Mouse (Mus musculus): ENCODE data around the gene Zfand4. TPM values are rescaled to one million over a fixed set of nuclear protein-coding genes. Genes with fewer than 3 reads are reported as not detected.

The Zfand4 gene
- total RNA-seq, 2 experiments from 2014 or later, result 3.8 to 25.7 TPM

DNA sequence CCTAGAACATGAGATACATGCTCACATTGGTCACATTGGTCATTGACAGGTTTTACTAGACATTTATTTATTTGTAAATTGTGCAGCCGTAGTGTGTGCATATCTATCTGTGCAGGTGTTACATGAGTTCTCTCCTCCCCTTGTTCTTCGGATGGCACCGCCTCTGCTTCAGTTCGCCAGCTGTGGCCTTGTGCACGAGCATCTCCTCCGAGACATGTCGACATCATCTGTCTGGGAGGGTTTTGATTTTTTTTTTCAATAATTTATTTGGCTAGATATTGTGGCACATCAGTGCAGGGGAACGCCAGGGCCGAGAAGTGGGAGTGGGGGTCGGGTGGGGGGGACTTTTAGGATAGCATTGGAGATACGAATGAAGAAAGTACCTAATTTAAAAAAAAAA, 103.9 kb downstream of the Zfand4 start:
- ATAC-seq (replicated peaks; ENCODE audit: low FRiP score, poor library complexity, severe bottlenecking), result no peak

DNA sequence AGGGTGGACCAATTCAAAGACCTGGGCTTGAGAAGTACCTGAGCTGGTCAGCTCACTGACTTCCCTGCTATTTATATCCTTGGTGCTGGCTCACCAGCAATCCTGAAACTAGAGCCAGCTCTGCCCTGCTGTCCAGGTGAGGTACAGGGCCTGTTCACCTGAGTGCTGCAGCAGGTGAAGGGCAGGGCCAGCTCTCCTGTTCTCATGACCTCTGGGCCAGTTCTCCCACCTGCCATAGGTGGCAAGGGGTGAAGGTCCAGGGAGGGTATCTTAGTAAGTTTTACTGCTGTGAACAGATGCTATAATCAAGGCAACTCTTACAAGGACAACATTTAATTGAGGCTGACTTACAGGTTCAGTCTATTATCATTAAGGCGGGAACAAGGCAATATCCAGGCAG, 105.8 kb downstream of the Zfand4 start:
- peak; percentile 32 for ATAC-seq (replicated peaks; ENCODE audit: low FRiP score, poor library complexity, severe bottlenecking)

DNA sequence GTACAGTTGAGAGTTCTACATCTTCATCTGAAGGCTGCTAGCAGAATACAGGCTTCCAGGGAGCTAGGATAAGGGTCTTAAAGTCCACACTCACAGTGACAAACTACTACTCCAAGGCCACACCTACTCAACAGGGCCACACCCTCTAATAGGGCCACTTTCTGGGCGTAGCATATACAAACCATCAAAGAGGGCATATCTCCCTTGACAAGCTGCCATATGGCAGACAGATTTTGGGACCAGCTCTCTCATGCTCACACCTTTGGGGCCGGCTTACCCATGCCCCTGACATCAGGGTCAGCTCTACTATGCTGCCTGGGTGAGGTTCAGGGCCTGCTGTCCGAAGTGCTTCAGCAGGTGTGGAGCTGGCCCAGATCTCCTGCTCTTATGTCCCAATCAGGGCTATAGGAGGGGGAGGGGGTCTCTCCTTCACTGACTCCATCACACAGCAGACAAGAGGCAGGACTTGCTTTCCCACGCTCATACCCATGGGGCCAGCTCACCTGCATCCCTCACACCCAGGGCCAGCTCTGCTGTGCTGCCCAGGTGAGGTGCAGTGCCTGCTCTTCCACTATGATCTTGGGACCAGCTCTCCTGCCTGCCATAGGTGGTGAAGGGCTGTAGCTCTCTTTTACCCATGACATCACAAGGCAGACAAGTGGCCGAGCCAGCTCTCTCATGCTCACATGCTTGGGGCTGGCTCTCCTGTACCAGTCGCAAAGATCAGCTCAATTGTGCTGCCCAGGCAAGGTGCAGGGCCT, 106.4 kb downstream of the Zfand4 start:
- ATAC-seq (replicated peaks; ENCODE audit: low FRiP score, poor library complexity, severe bottlenecking), result peak; percentile 94

DNA sequence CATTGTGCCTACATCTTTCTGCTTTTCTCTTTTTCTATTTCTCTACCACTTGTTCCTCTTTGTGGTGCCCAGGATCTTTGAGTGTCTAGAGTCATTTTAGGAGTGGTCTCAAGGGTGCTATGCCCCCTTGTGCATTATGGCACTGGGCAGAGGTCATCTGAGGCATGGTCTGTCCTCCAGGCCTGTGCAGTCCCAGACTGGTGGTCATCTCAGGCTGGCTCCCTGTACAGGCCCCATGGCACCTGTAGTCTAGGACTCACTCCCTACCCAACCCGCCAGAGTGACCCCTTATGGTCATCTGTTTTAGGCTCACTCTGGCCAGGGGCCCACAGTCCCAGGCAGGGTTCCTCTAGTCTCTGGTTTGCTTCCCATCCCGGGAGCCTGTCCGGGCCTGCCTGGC, 107.5 kb downstream of the Zfand4 start:
- ATAC-seq (replicated peaks; ENCODE audit: low FRiP score, poor library complexity, severe bottlenecking), result no peak

DNA sequence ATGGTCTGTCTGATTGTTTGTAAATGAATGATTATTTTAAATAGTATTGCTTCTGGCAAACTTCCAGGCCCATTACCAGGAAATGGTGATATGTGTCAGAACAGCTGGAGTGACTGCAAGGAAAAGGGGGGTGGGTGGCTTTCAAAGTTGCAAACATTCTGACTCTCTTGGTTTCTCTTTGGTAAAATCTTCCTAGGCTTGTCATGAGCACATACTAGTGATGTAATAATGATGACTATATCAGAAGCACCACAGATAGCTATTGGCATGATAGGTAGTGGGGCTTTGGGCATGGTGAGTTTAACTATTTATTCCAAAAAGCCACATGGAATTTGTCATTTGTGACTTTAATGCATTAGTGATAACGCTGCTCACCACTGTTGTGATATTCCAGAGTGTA, 110.1 kb downstream of the Zfand4 start:
- no peak for ATAC-seq (replicated peaks; ENCODE audit: low FRiP score, poor library complexity, severe bottlenecking)

DNA sequence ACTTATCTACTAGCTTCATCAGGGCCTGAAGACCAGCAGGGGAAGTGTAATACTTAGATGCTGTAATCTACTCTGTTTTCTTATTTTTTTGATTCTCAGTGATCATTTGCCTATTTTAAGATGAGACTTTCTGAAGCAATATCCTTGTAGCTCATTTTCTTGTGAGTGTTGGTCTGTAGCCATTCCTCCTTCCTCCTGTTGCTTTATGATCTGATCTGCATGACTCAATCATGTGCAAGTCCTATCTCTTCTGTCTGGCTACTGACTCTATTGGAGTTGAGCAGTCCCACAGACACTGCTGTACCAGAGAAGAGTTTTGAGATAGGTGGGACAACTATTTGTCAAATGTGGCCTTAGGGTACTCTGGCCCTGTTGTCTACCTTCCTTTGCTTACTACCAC, 110.6 kb downstream of the Zfand4 start:
- no peak for ATAC-seq (replicated peaks; ENCODE audit: low FRiP score, poor library complexity, severe bottlenecking)

DNA sequence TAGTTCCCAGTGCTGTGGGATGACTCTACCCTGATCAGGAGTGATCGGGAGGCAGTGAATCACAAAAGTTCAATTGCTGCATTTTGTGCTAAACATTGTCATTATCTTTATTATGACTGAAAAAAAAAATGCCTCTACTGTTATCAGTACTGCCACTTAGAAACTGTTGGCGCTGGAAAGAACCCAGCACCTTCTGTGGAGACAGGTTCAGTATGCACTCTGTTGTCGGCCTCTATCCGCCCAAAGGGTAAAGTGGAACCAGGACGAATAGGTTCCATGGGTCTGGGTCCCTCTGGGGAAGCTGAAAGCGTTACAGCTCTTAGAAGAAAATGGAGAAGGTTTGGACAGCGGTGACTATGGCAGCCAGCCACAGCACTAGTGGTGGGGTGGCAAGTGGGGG, 114.9 kb downstream of the Zfand4 start:
- no peak for ATAC-seq (replicated peaks; ENCODE audit: low FRiP score, poor library complexity, severe bottlenecking)

Other genes with a start within 250 kb of the Zfand4 start
- gene Tmcc1, start 70.7 kb upstream of the Zfand4 start, total RNA-seq (2015; ENCODE audit: low replicate concordance), result 15.5 and 18.3 TPM in 2 replicates
- gene Tmcc1, start 70.7 kb upstream of the Zfand4 start, total RNA-seq (2017; ENCODE audit: low replicate concordance), result 10.7 and 14.7 TPM in 2 replicates
- 26.1 and 30.7 TPM in 2 replicates for gene Washc2, start 56.2 kb upstream of the Zfand4 start, total RNA-seq (2015; ENCODE audit: low replicate concordance)
- 18.5 and 21.6 TPM in 2 replicates for gene Washc2, start 56.2 kb upstream of the Zfand4 start, total RNA-seq (2017; ENCODE audit: low replicate concordance)
- gene March8, start 73.8 kb downstream of the Zfand4 start, total RNA-seq (2015; ENCODE audit: low replicate concordance), result 546 and 733 TPM in 2 replicates
- gene March8, start 73.8 kb downstream of the Zfand4 start, total RNA-seq (2017; ENCODE audit: low replicate concordance), result 1,003 and 1,028 TPM in 2 replicates
- gene Alox5, start 197.0 kb downstream of the Zfand4 start, total RNA-seq (2015; ENCODE audit: low replicate concordance), result 29.6 and 33.4 TPM in 2 replicates
- 16.6 and 19.0 TPM in 2 replicates for gene Alox5, start 197.0 kb downstream of the Zfand4 start, total RNA-seq (2017; ENCODE audit: low replicate concordance)
- gene Olfr211, start 224.9 kb downstream of the Zfand4 start, total RNA-seq (2015; ENCODE audit: low replicate concordance), result not detected in 2 replicates
- gene Olfr211, start 224.9 kb downstream of the Zfand4 start, total RNA-seq (2017; ENCODE audit: low replicate concordance), result not detected in 2 replicates
- not detected in 2 replicates for gene Olfr212, start 242.3 kb downstream of the Zfand4 start, total RNA-seq (2015; ENCODE audit: low replicate concordance)
- not detected in 2 replicates for gene Olfr212, start 242.3 kb downstream of the Zfand4 start, total RNA-seq (2017; ENCODE audit: low replicate concordance)

All from erythroblast, adult 5-6 weeks (primary cell).